Mouse (Mus musculus): Measurements from ENCODE around the gene Hspb2. TPM values are rescaled to one million over a fixed set of nuclear protein-coding genes. Genes with fewer than 3 reads are reported as not detected.

Hspb2 gene
- total and polyA plus RNA-seq, 3 experiments, result not detected

GRCm38 (mm10) chr9:50750706-50751105 lies 1.4 kb downstream of the Hspb2 start:
- no peaks in the 10 kb centered on the region for H3K4me1 ChIP-seq (ENCODE audit: control insufficient read depth in 1 of 2, insufficient read depth in 2 of 2)
- no peak overlapping the region for H3K4me2 ChIP-seq (ENCODE audit: insufficient read depth, low read depth, poor library complexity, severe bottlenecking)
- in situ Hi-C loops (cut with MboI; ENCODE audit: low pct_ligation_motif_present, low pct_unique_long_range_greater_than_20kb, low sequenced_read_pairs), result no loop called here
- H3K9me3 ChIP-seq (replicated peaks; ENCODE audit: low read length), result no peaks in the 10 kb centered on the region
- no peak overlapping the region for H3K9ac ChIP-seq (ENCODE audit: insufficient read depth, low read depth)
- TF ChIP-seq SMC3 (IDR thresholded peaks at IDR 0.05; ENCODE audit: low read depth, low read length) (no peak), NRF1 (IDR thresholded peaks at IDR 0.05; ENCODE audit: low read depth, low read length) (no peak), ELF1 (IDR thresholded peaks at IDR 0.05; ENCODE audit: low read depth, low read length) (no peak), UBTF (IDR thresholded peaks at IDR 0.05; ENCODE audit: low read depth, low read length) (no peak), JUN (IDR thresholded peaks at IDR 0.05; ENCODE audit: insufficient read depth, low read depth, low read length) (no peak), ZC3H11A (IDR thresholded peaks at IDR 0.05; ENCODE audit: low read depth, low read length) (no peak), MAZ (IDR thresholded peaks at IDR 0.05; ENCODE audit: low read depth, low read length) (no peak), KAT2A (IDR thresholded peaks at IDR 0.05; ENCODE audit: insufficient replicate concordance, low read length) (no peak), RAD21 (IDR thresholded peaks at IDR 0.05; ENCODE audit: low read depth, low read length) (no peak), GABPA (IDR thresholded peaks at IDR 0.05; ENCODE audit: insufficient replicate concordance, low read depth, low read length) (no peak), CHD2 (IDR thresholded peaks at IDR 0.05; ENCODE audit: low read length) (no peak), CHD1 (IDR thresholded peaks at IDR 0.05; ENCODE audit: low read depth, low read length) (no peak), ZNF384 (IDR thresholded peaks at IDR 0.05; ENCODE audit: low read depth, low read length) (no peak)
- H3K79me2 ChIP-seq (replicated peaks; ENCODE audit: control insufficient read depth, extremely low read depth, insufficient read depth, poor library complexity, severe bottlenecking), result no peaks in the 10 kb centered on the region
- dilution Hi-C loops (cut with MboI; ENCODE audit: extremely low pct_ligation_motif_present, extremely low pct_unique_long_range_greater_than_20kb, low sequenced_read_pairs), result no loop called here
- H3K4me3 ChIP-seq (replicated peaks in 1 of 3; ENCODE audit: low read depth in 2 of 3, low read length in 2 of 3, poor library complexity in 1 of 3), result no peak overlapping the region
- DNase-seq (ENCODE audit: extremely low read depth), result no peak
- peaks cover 18% of the 10 kb centered on the region for H3K27me3 ChIP-seq (replicated peaks)
- H3K36me3 ChIP-seq (replicated peaks in 1 of 2; ENCODE audit: control insufficient read depth in 1 of 2, insufficient read depth in 1 of 2, low read length in 1 of 2), result no peaks in the 10 kb centered on the region
- H3K27ac ChIP-seq (ENCODE audit: insufficient read depth, low read depth), result no peak overlapping the region

- dilution Hi-C loops (cut with MboI; ENCODE audit: extremely low pct_ligation_motif_present, extremely low pct_unique_long_range_greater_than_20kb, low sequenced_read_pairs), result no loop called here
- no peak within 1 kb of the TSS for H3K9ac ChIP-seq (ENCODE audit: insufficient read depth, low read depth)
- no peaks in the 10 kb centered on the region for H3K4me1 ChIP-seq (ENCODE audit: control insufficient read depth in 1 of 2, insufficient read depth in 2 of 2)
- H3K4me3 ChIP-seq (replicated peaks in 1 of 3; ENCODE audit: low read depth in 2 of 3, low read length in 2 of 3, poor library complexity in 1 of 3), result no peak within 1 kb of the TSS
- no peak within 1 kb of the TSS for H3K27ac ChIP-seq (ENCODE audit: insufficient read depth, low read depth)
- no peaks in the 10 kb centered on the region for H3K27me3 ChIP-seq (replicated peaks)
- no peaks in the 10 kb centered on the region for H3K9me3 ChIP-seq (replicated peaks; ENCODE audit: low read length)
- DNase-seq (ENCODE audit: extremely low read depth), result no peak
- no peaks in the 10 kb centered on the region for H3K79me2 ChIP-seq (replicated peaks; ENCODE audit: control insufficient read depth, extremely low read depth, insufficient read depth, poor library complexity, severe bottlenecking)
- in situ Hi-C loops (cut with MboI; ENCODE audit: low pct_ligation_motif_present, low pct_unique_long_range_greater_than_20kb, low sequenced_read_pairs), result no loop called here
- TF ChIP-seq ZNF384 (IDR thresholded peaks at IDR 0.05; ENCODE audit: low read depth, low read length) (no peak), USF2 (conservative IDR thresholded peaks at IDR 0.05; ENCODE audit: low read depth, low read length) (no peak), USF1 (IDR thresholded peaks at IDR 0.05; ENCODE audit: low read depth, low read length) (no peak), ZKSCAN1 (IDR thresholded peaks at IDR 0.05; ENCODE audit: borderline replicate concordance, low read depth, low read length) (no peak), RAD21 (IDR thresholded peaks at IDR 0.05; ENCODE audit: low read depth, low read length) (no peak), JUN (IDR thresholded peaks at IDR 0.05; ENCODE audit: insufficient read depth, low read depth, low read length) (no peak), UBTF (IDR thresholded peaks at IDR 0.05; ENCODE audit: low read depth, low read length) (no peak), NRF1 (IDR thresholded peaks at IDR 0.05; ENCODE audit: low read depth, low read length) (no peak), SMC3 (IDR thresholded peaks at IDR 0.05; ENCODE audit: low read depth, low read length) (no peak), SIN3A (IDR thresholded peaks at IDR 0.05; ENCODE audit: low read length) (no peak), MAFK (IDR thresholded peaks at IDR 0.05; ENCODE audit: insufficient replicate concordance, low read length) (no peak), KAT2A (IDR thresholded peaks at IDR 0.05; ENCODE audit: insufficient replicate concordance, low read length) (no peak), GABPA (IDR thresholded peaks at IDR 0.05; ENCODE audit: insufficient replicate concordance, low read depth, low read length) (no peak), CHD1 (IDR thresholded peaks at IDR 0.05; ENCODE audit: low read depth, low read length) (no peak), CTCF (conservative IDR thresholded peaks at IDR 0.05 in 1 of 2, IDR thresholded peaks at IDR 0.05 in 1 of 2; ENCODE audit: low read depth in 2 of 2, low read length in 2 of 2) (no peak), MXI1 (IDR thresholded peaks at IDR 0.05; ENCODE audit: low read depth, low read length) (no peak), POLR2A (IDR thresholded peaks at IDR 0.05; ENCODE audit: low read depth, low read length) (no peak), RCOR1 (conservative IDR thresholded peaks at IDR 0.05; ENCODE audit: low read depth, low read length) (no peak)
- no peak within 1 kb of the TSS for H3K4me2 ChIP-seq (ENCODE audit: insufficient read depth, low read depth, poor library complexity, severe bottlenecking)
- H3K36me3 ChIP-seq (replicated peaks in 1 of 2; ENCODE audit: control insufficient read depth in 1 of 2, insufficient read depth in 1 of 2, low read length in 1 of 2), result no peaks in the 10 kb centered on the region
Observed at GRCm38 (mm10) chr9:50746214-50746677, 5.9 kb downstream of the Hspb2 start, which contains the start of gene 2310030G06Rik. 2310030G06Rik (minus strand) TSS chr9:50746536.

Measured in CH12.LX (cell line).